In genomic region chr9:95472926-95473325, GRCm38 (mm10) we compare ENCODE assay signal across 10 mouse cellular contexts. TPM values are rescaled to one million over a fixed set of nuclear protein-coding genes. Genes with fewer than 3 reads are reported as not detected.
DNase-seq lines count a peak whose midpoint lies in the region; ATAC-seq lines count a peak whose summit lies in the region.
"Had no signal": no experiment of that assay in that cellular context is flagged by ENCODE, and none has a peak within 500 bp of the region (broad histone marks: within the 10 kb centered on the region; RNA-seq: fewer than 3 reads in every experiment).

No protein-coding gene starts in this region.

- H3K36me3 ChIP-seq in hindbrain, embryonic 14.5 days (replicated peaks; ENCODE audit: control insufficient read depth, insufficient read depth): peaks cover 67% of the 10 kb centered on the region
- peaks cover 52% of the 10 kb centered on the region for H3K36me3 ChIP-seq in hindbrain, embryonic 12.5 days
- H3K36me3 ChIP-seq in embryonic facial prominence, embryonic 14.5 days (ENCODE audit: control insufficient read depth, insufficient read depth, low read length): peaks cover 75% of the 10 kb centered on the region
- H3K36me3 ChIP-seq in neural tube, embryonic 15.5 days: peaks cover 45% of the 10 kb centered on the region

- no peaks in the 10 kb centered on the region for H3K4me1 ChIP-seq in hindbrain, embryonic 14.5 days (replicated peaks; ENCODE audit: control insufficient read depth, insufficient read depth, low read length)
- H3K4me1 ChIP-seq in hindbrain, embryonic 12.5 days: no peaks in the 10 kb centered on the region
- H3K4me1 ChIP-seq in embryonic facial prominence, embryonic 14.5 days (ENCODE audit: control insufficient read depth, insufficient read depth, low read length): no peaks in the 10 kb centered on the region
- H3K4me1 ChIP-seq in neural tube, embryonic 15.5 days: no peaks in the 10 kb centered on the region

- WGBS in hindbrain, embryonic 14.5 days: 83% methylated on average over 1 of the region's 1 CpGs
- 100% methylated on average over 1 of the region's 1 CpGs for WGBS in hindbrain, embryonic 12.5 days
- 84% methylated on average over 1 of the region's 1 CpGs for WGBS in embryonic facial prominence, embryonic 14.5 days
- 100% methylated on average over 1 of the region's 1 CpGs for WGBS in neural tube, embryonic 15.5 days

- H3K4me2 ChIP-seq in hindbrain, embryonic 14.5 days (replicated peaks): no peak overlapping the region
- H3K4me2 ChIP-seq in hindbrain, embryonic 12.5 days (replicated peaks): no peak overlapping the region
- no peak overlapping the region for H3K4me2 ChIP-seq in embryonic facial prominence, embryonic 14.5 days (ENCODE audit: low read depth, low read length)
- H3K4me2 ChIP-seq in neural tube, embryonic 15.5 days: no peak overlapping the region

- no peaks in the 10 kb centered on the region for H3K27me3 ChIP-seq in hindbrain, embryonic 14.5 days (ENCODE audit: control insufficient read depth, insufficient read depth, low read length)
- no peaks in the 10 kb centered on the region for H3K27me3 ChIP-seq in hindbrain, embryonic 12.5 days
- H3K27me3 ChIP-seq in embryonic facial prominence, embryonic 14.5 days (replicated peaks; ENCODE audit: control insufficient read depth, insufficient read depth, low read length): no peaks in the 10 kb centered on the region
- H3K27me3 ChIP-seq in neural tube, embryonic 15.5 days (replicated peaks): no peaks in the 10 kb centered on the region

- H3K27ac ChIP-seq in hindbrain, embryonic 14.5 days: no peak overlapping the region
- no peak overlapping the region for H3K27ac ChIP-seq in hindbrain, embryonic 12.5 days
- no peak overlapping the region for H3K27ac ChIP-seq in embryonic facial prominence, embryonic 14.5 days (replicated peaks; ENCODE audit: low read depth, low read length)
- H3K27ac ChIP-seq in neural tube, embryonic 15.5 days (replicated peaks): no peak overlapping the region

- DNase-seq in hindbrain, embryonic 14.5 days (ENCODE audit: low spot score): peak; percentile 80
- DNase-seq in 416B (ENCODE audit: low read depth): peak; percentile 67
- DNase-seq in MEL-GATA-1-ER (ENCODE audit: extremely low read depth, low read depth): peak; percentile 15
- peak; percentile 57 for DNase-seq in embryonic facial prominence, embryonic 14.5 days (ENCODE audit: low spot score)
- no peak for DNase-seq in spleen, adult 18-20 months
- no peak for DNase-seq in urinary bladder, postnatal 4 days (ENCODE audit: low spot score in 2 of 2)
- DNase-seq: kidney, adult 18-20 months; right cerebral cortex, postnatal 14 days had no signal

- ATAC-seq in hindbrain, embryonic 14.5 days (ENCODE audit: low FRiP score): no peak
- no peak for ATAC-seq in hindbrain, embryonic 12.5 days (ENCODE audit: low FRiP score)
- no peak for ATAC-seq in embryonic facial prominence, embryonic 14.5 days (ENCODE audit: low read depth)
- no peak for ATAC-seq in neural tube, embryonic 15.5 days (ENCODE audit: low FRiP score)

- no peak overlapping the region for H3K9ac ChIP-seq in hindbrain, embryonic 14.5 days
- no peak overlapping the region for H3K9ac ChIP-seq in hindbrain, embryonic 12.5 days
- H3K9ac ChIP-seq in embryonic facial prominence, embryonic 14.5 days (ENCODE audit: low read depth, low read length): no peak overlapping the region
- H3K9ac ChIP-seq in neural tube, embryonic 15.5 days (replicated peaks): no peak overlapping the region

- H3K9me3 ChIP-seq in hindbrain, embryonic 14.5 days (ENCODE audit: control insufficient read depth, low read length): no peaks in the 10 kb centered on the region
- no peaks in the 10 kb centered on the region for H3K9me3 ChIP-seq in hindbrain, embryonic 12.5 days (replicated peaks)
- H3K9me3 ChIP-seq in embryonic facial prominence, embryonic 14.5 days (ENCODE audit: control insufficient read depth, low read length): no peaks in the 10 kb centered on the region
- no peaks in the 10 kb centered on the region for H3K9me3 ChIP-seq in neural tube, embryonic 15.5 days (replicated peaks)

- H3K4me3 ChIP-seq in hindbrain, embryonic 14.5 days (replicated peaks; ENCODE audit: low read length): no peak overlapping the region
- no peak overlapping the region for H3K4me3 ChIP-seq in hindbrain, embryonic 12.5 days
- H3K4me3 ChIP-seq in embryonic facial prominence, embryonic 14.5 days (ENCODE audit: low read depth, low read length): no peak overlapping the region
- H3K4me3 ChIP-seq in neural tube, embryonic 15.5 days (replicated peaks): no peak overlapping the region

RNA-seq across cellular contexts. Expression of gene U2surp, which starts 38.9 kb away (rescaled TPM):
- 117 and 119 TPM in 2 replicates for polyA plus RNA-seq in hindbrain, embryonic 14.5 days (2014; fragmentation: Nextera tagmentation; extraction: Ambion mirVana)
- polyA plus RNA-seq in hindbrain, embryonic 12.5 days (2016; fragmentation: Nextera tagmentation; extraction: Ambion mirVana): 159 and 182 TPM in 2 replicates
- polyA plus RNA-seq in embryonic facial prominence, embryonic 14.5 days (2014; fragmentation: Nextera tagmentation; extraction: Ambion mirVana): 97.0 and 108 TPM in 2 replicates
- polyA plus RNA-seq in neural tube, embryonic 15.5 days (2015; fragmentation: Nextera tagmentation; extraction: Ambion mirVana): 115 and 128 TPM in 2 replicates

Comparison
In these comparisons a context has a peak if more than half of its experiments do, and no peak if none do; other contexts are left out.
1. DNase-seq: peak in hindbrain, embryonic 14.5 days (single experiment), 416B (single experiment), MEL-GATA-1-ER (single experiment) and embryonic facial prominence, embryonic 14.5 days (single experiment); none in spleen, adult 18-20 months (0 of 2) and urinary bladder, postnatal 4 days (0 of 2).